Mouse (Mus musculus) MEL (cell line): ENCODE data around the gene Ppp1ca. TPM values are rescaled to one million over a fixed set of nuclear protein-coding genes. Genes with fewer than 3 reads are reported as not detected.

Experiments
- DNase-seq: peaks from one replicate; pipeline ENCODE4 v3.0.0; 2011; ENCODE audit warnings: low read depth, low spot score
- H3K27ac ChIP-seq: 2 replicates; pipeline ENCODE4 v1.5.1; 2012; ENCODE audit warnings: low read depth, mild to moderate bottlenecking, control low read depth, low read length, moderate library complexity; ENCODE audit not compliant: control insufficient read depth
- H3K27me3 ChIP-seq, 2 experiments: fragments of 150-350 bp in 1 of 2; sonication (generic) in 1 of 2; 2 replicates each; pipeline ENCODE4 v1.6.1; 2012; ENCODE audit warnings: low read length in 2 of 2, mild to moderate bottlenecking in 2 of 2, improper control_type of control experiment in 1 of 2, moderate library complexity in 1 of 2; ENCODE audit not compliant: insufficient read depth in 2 of 2, control insufficient read depth in 1 of 2
- H3K36me3 ChIP-seq, 2 experiments: 2 replicates each; pipeline ENCODE4 v1.6.1; 2012 to 2014; ENCODE audit warnings: low read length in 2 of 2, improper control_type of control experiment in 1 of 2, inconsistent platforms in 1 of 2, mild to moderate bottlenecking in 1 of 2; ENCODE audit not compliant: insufficient read depth in 2 of 2, control insufficient read depth in 1 of 2
- H3K4me1 ChIP-seq, 2 experiments: fragments of 150-350 bp in 1 of 2; sonication (generic) in 1 of 2; 2 replicates each; pipeline ENCODE4 v1.6.1; 2012; ENCODE audit warnings: low read length in 2 of 2, improper control_type of control experiment in 1 of 2, mild to moderate bottlenecking in 1 of 2; ENCODE audit not compliant: insufficient read depth in 2 of 2, control insufficient read depth in 1 of 2
- H3K4me3 ChIP-seq, 2 experiments: fragments of 150-350 bp in 1 of 2; sonication (generic) in 1 of 2; 2 replicates each; pipeline ENCODE4 v1.5.1; 2012; ENCODE audit warnings: low read depth in 2 of 2, low read length in 2 of 2, mild to moderate bottlenecking in 2 of 2, moderate library complexity in 2 of 2, control low read depth in 1 of 2, improper control_type of control experiment in 1 of 2; ENCODE audit not compliant: control insufficient read depth in 1 of 2, insufficient read depth in 1 of 2
- H3K79me2 ChIP-seq: 2 replicates; pipeline ENCODE4 v1.6.1; 2012; ENCODE audit warnings: mild to moderate bottlenecking, low read length, moderate library complexity; ENCODE audit not compliant: control insufficient read depth, poor library complexity, insufficient read depth
- H3K9ac ChIP-seq: 2 replicates; pipeline ENCODE4 v1.6.1; 2012; ENCODE audit warnings: low read depth, mild to moderate bottlenecking, control low read depth, low read length, moderate library complexity; ENCODE audit not compliant: control insufficient read depth, poor library complexity, severe bottlenecking
- H3K9me3 ChIP-seq: fragments of 150-350 bp; sonication (generic); replicated peaks from 2 replicates; pipeline ENCODE4 v1.6.1; 2012; ENCODE audit warnings: mild to moderate bottlenecking, low read length, improper control_type of control experiment, moderate library complexity; ENCODE audit not compliant: insufficient read depth
- CHD1 ChIP-seq: IDR thresholded peaks from 2 replicates; pipeline ENCODE4 v1.6.1; 2012; ENCODE audit warnings: low read depth, mild to moderate bottlenecking, inconsistent platforms, low read length, improper control_type of control experiment
- CTCF ChIP-seq, 3 experiments: IDR thresholded peaks in 2 of 3; conservative IDR thresholded peaks in 1 of 3; 2 replicates each; pipeline ENCODE4 v1.5.1; 2011 to 2012; ENCODE audit warnings: low read length in 3 of 3, low read depth in 2 of 3, mild to moderate bottlenecking in 2 of 3, improper control_type of control experiment in 1 of 3, inconsistent platforms in 1 of 3, mixed read lengths in 1 of 3, moderate library complexity in 1 of 3; ENCODE audit not compliant: control insufficient read depth in 1 of 3, insufficient read depth in 1 of 3, poor library complexity in 1 of 3, severe bottlenecking in 1 of 3
- ETS1 ChIP-seq: IDR thresholded peaks from 2 replicates; pipeline ENCODE4 v1.6.1; 2012; ENCODE audit warnings: low read depth, mild to moderate bottlenecking, inconsistent platforms, low read length, improper control_type of control experiment, moderate library complexity
- GABPA ChIP-seq: IDR thresholded peaks from 2 replicates; pipeline ENCODE4 v1.6.1; 2012; ENCODE audit warnings: low read depth, mild to moderate bottlenecking, inconsistent platforms, low read length, improper control_type of control experiment, moderate library complexity
- GATA1 ChIP-seq: IDR thresholded peaks from 2 replicates; pipeline ENCODE4 v1.6.1; 2011; ENCODE audit warnings: low read depth, low read length, improper control_type of control experiment
- JUND ChIP-seq: IDR thresholded peaks from 2 replicates; pipeline ENCODE4 v1.6.1; 2011; ENCODE audit warnings: low read depth, mild to moderate bottlenecking, improper control_type of control experiment, low read length
- KAT2A ChIP-seq: conservative IDR thresholded peaks from 2 replicates; pipeline ENCODE4 v1.6.1; 2012; ENCODE audit warnings: low read depth, low read length, improper control_type of control experiment, inconsistent platforms
- MAX ChIP-seq: IDR thresholded peaks from 2 replicates; pipeline ENCODE4 v1.6.1; 2011; ENCODE audit warnings: low read length, improper control_type of control experiment
- MEF2A ChIP-seq: IDR thresholded peaks from 2 replicates; pipeline ENCODE4 v1.6.1; 2014; ENCODE audit warnings: low read depth, mild to moderate bottlenecking, inconsistent platforms, low read length, improper control_type of control experiment; ENCODE audit not compliant: poor library complexity, insufficient replicate concordance, severe bottlenecking; ENCODE audit errors: extremely low read depth
- MYC ChIP-seq: IDR thresholded peaks from 2 replicates; pipeline ENCODE4 v1.6.1; 2011; ENCODE audit warnings: low read depth, mild to moderate bottlenecking, low read length, improper control_type of control experiment, moderate library complexity
- NRF1 ChIP-seq: IDR thresholded peaks from 2 replicates; pipeline ENCODE4 v1.6.1; 2014; ENCODE audit warnings: low read depth, mild to moderate bottlenecking, inconsistent platforms, low read length, improper control_type of control experiment, moderate library complexity; ENCODE audit not compliant: poor library complexity, insufficient read depth, severe bottlenecking
- POLR2A ChIP-seq, 2 experiments: IDR thresholded peaks; 2 replicates each; pipeline ENCODE4 v1.6.1; 2011 to 2012; ENCODE audit warnings: low read length in 2 of 2, mild to moderate bottlenecking in 2 of 2, control low read depth in 1 of 2, improper control_type of control experiment in 1 of 2, low read depth in 1 of 2, moderate library complexity in 1 of 2; ENCODE audit not compliant: control insufficient read depth in 1 of 2, insufficient read depth in 1 of 2, poor library complexity in 1 of 2
- POLR2AphosphoS2 ChIP-seq: IDR thresholded peaks from 2 replicates; pipeline ENCODE4 v1.6.1; 2011; ENCODE audit warnings: low read length, improper control_type of control experiment
- RAD21 ChIP-seq: IDR thresholded peaks from 2 replicates; pipeline ENCODE4 v1.6.1; 2011; ENCODE audit warnings: mild to moderate bottlenecking, low read depth, low read length, improper control_type of control experiment
- SIN3A ChIP-seq: IDR thresholded peaks from 2 replicates; pipeline ENCODE4 v1.6.1; 2012; ENCODE audit warnings: low read length, improper control_type of control experiment, inconsistent platforms
- SMC3 ChIP-seq: IDR thresholded peaks from 2 replicates; pipeline ENCODE4 v1.6.1; 2011; ENCODE audit warnings: low read depth, low read length, improper control_type of control experiment
- TCF12 ChIP-seq: IDR thresholded peaks from 2 replicates; pipeline ENCODE4 v1.6.1; 2014; ENCODE audit warnings: low read depth, mild to moderate bottlenecking, inconsistent platforms, low read length, improper control_type of control experiment, moderate library complexity
- USF1 ChIP-seq: IDR thresholded peaks from 2 replicates; pipeline ENCODE4 v1.6.1; 2014; ENCODE audit warnings: low read depth, mild to moderate bottlenecking, inconsistent platforms, low read length, improper control_type of control experiment, moderate library complexity
- USF2 ChIP-seq, 2 experiments: IDR thresholded peaks; 2 replicates each; pipeline ENCODE4 v1.6.1; 2011 to 2012; ENCODE audit warnings: improper control_type of control experiment in 2 of 2, low read length in 2 of 2, borderline replicate concordance in 1 of 2, inconsistent platforms in 1 of 2, low read depth in 1 of 2, mild to moderate bottlenecking in 1 of 2; ENCODE audit not compliant: insufficient read depth in 1 of 2
- ZC3H11A ChIP-seq: IDR thresholded peaks from 2 replicates; pipeline ENCODE4 v1.6.1; 2012; ENCODE audit warnings: low read depth, mild to moderate bottlenecking, inconsistent platforms, low read length, improper control_type of control experiment
- ZKSCAN1 ChIP-seq: IDR thresholded peaks from 2 replicates; pipeline ENCODE4 v1.6.1; 2012; ENCODE audit warnings: low read depth, mild to moderate bottlenecking, inconsistent platforms, low read length, improper control_type of control experiment, moderate library complexity
- polyA plus RNA-seq, 2 experiments: library from polyadenylated mRNA; stranded (reverse) in 1 of 2; unstranded in 1 of 2; fragments of >175 nt in 1 of 2; fragments of >200 nt in 1 of 2; gene quantifications; 2 replicates each; pipeline versions ENCODE4 v1.2.1 to v1.2.4; 2012; ENCODE audit warnings: low replicate concordance in 2 of 2, low read depth in 1 of 2; ENCODE audit not compliant: insufficient read length in 2 of 2, insufficient read depth in 1 of 2, missing spikeins in 1 of 2
- total RNA-seq: library from RNA; depleted of rRNA; stranded (reverse); fragments of 300-350 nt; gene quantifications from 2 replicates; pipeline ENCODE4 v1.2.3, GENCODE M21; 2012

Gene Ppp1ca
- total and polyA plus RNA-seq, 3 experiments: 453 to 505 (median 455) TPM

GRCm38 (mm10) chr19:4218784-4219183 is 26.9 kb downstream of the Ppp1ca start:
- Histone ChIP-seq H3K27ac (no peak overlapping the region), H3K9ac (no peak overlapping the region), H3K36me3 (peaks cover 0 to 35% of the 10 kb centered on the region in 2 experiments; a peak in 2 of 4 replicates), H3K27me3 (peaks cover 8 to 11% of the 10 kb centered on the region in 2 experiments), H3K9me3 (no peaks in the 10 kb centered on the region), H3K4me1 (peaks cover 16 to 38% of the 10 kb centered on the region in 2 experiments), H3K4me3 (no peak overlapping the region), H3K79me2 (peaks cover 2% of the 10 kb centered on the region; the same call in 1 of the 2 replicates)
- no peak for DNase-seq
- TF ChIP-seq JUND (no peak), GABPA (no peak), MYC (no peak), ZKSCAN1 (no peak), MEF2A (no peak), USF2 (IDR thresholded peaks at IDR 0.05; ENCODE audit: borderline replicate concordance in 1 of 2, insufficient read depth in 1 of 2, low read depth in 1 of 2, low read length in 2 of 2) (no peak), MAX (no peak), SMC3 (no peak), POLR2AphosphoS2 (no peak), NRF1 (no peak), ETS1 (no peak), POLR2A (IDR thresholded peaks at IDR 0.05; ENCODE audit: control insufficient read depth in 1 of 2, insufficient read depth in 1 of 2, low read depth in 1 of 2, low read length in 2 of 2, poor library complexity in 1 of 2) (no peak)

- peaks cover 0 to 32% of the 10 kb centered on the region in 2 experiments; a peak in 2 of 4 replicates for H3K36me3 ChIP-seq
- 0 out of 2 replicates have a peak overlapping the region, but pooled peaks have one; percentile 3 for H3K27ac ChIP-seq
- no peaks in the 10 kb centered on the region for H3K9me3 ChIP-seq
- no peak for TF ChIP-seq MYC
- TF ChIP-seq ZC3H11A: no peak
- no peak for TF ChIP-seq GATA1
- no peak for TF ChIP-seq RAD21
- TF ChIP-seq USF1: no peak
- no peak for TF ChIP-seq MEF2A
- no peak for TF ChIP-seq SIN3A
- TF ChIP-seq TCF12: no peak
- no peak for TF ChIP-seq CTCF (IDR thresholded peaks at IDR 0.05 in 2 of 3, conservative IDR thresholded peaks at IDR 0.05 in 1 of 3; ENCODE audit: control insufficient read depth in 1 of 3, insufficient read depth in 1 of 3, low read depth in 2 of 3, low read length in 3 of 3, poor library complexity in 1 of 3, severe bottlenecking in 1 of 3)
- no peak for TF ChIP-seq CHD1
- no peak for TF ChIP-seq NRF1
- TF ChIP-seq KAT2A: no peak
- TF ChIP-seq, all 39 proteins: peak for 0
- H3K4me1 ChIP-seq: peaks cover 16 to 36% of the 10 kb centered on the region in 2 experiments
- DNase-seq: no peak
- H3K9ac ChIP-seq: no peak overlapping the region
- H3K4me3 ChIP-seq: no peak overlapping the region
- H3K27me3 ChIP-seq: peaks cover 2% of the 10 kb centered on the region in 2 experiments
- H3K79me2 ChIP-seq: no peaks in the 10 kb centered on the region; the same call in 1 of the 2 replicates
These were observed 28.1 kb downstream of the Ppp1ca start for GRCm38 (mm10) chr19:4219943-4220342.
